Mouse (Mus musculus): ENCODE data around the gene Prrt4. TPM values are rescaled to one million over a fixed set of nuclear protein-coding genes. Genes with fewer than 3 reads are reported as not detected.

The Prrt4 gene
- total and polyA plus RNA-seq, 2 experiments: 0.02 TPM; not detected in 1

GRCm38 (mm10) chr6:29208178-29208577, 28.8 kb upstream of the Prrt4 start:
- TF ChIP-seq POLR2A (IDR thresholded peaks at IDR 0.05; ENCODE audit: extremely low read depth, insufficient read depth, low read length) (no peak), CTCF (IDR thresholded peaks at IDR 0.05; ENCODE audit: low read depth, low read length) (no peak)
- H3K27ac ChIP-seq (replicated peaks; ENCODE audit: insufficient read depth, low read depth, low read length): no peak overlapping the region

DNA sequence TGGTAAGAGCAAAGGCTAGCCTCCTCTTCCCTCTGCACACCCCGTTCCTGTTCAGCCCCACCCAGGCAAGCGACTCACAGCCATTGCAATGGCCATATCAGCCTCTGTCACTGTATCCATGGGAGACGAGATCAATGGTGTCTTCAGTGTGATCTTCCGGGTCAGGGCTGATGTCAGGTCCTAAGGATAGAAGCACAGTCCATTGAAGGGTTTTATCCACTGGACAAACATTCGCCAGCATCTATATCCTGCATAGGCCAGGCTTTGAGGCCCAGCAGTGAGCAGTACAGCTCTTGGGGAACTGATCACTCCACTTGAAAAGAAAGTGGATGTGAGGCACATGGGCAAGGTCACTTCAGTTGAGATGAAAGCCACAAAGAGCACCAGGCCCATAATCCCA, 27.6 kb upstream of the Prrt4 start:
- WGBS: 86% methylated on average over 5 of the region's 5 CpGs
- no peak for DNase-seq (ENCODE audit: extremely low read depth, low read depth, low spot score)
- H3K4me1 ChIP-seq (ENCODE audit: control insufficient read depth, insufficient read depth, low read length): peaks cover 2% of the 10 kb centered on the region; the same call in 1 of the 2 replicates
- H3K4me3 ChIP-seq (ENCODE audit: insufficient read depth, low read depth, low read length): no peak overlapping the region
- H3K36me3 ChIP-seq (ENCODE audit: control insufficient read depth, insufficient read depth, low read length): no peaks in the 10 kb centered on the region
- TF ChIP-seq CTCF (IDR thresholded peaks at IDR 0.05; ENCODE audit: low read depth, low read length): no peak
- no peak for TF ChIP-seq POLR2A (IDR thresholded peaks at IDR 0.05; ENCODE audit: extremely low read depth, insufficient read depth, low read length)
- no peak overlapping the region for H3K9ac ChIP-seq (ENCODE audit: low read depth, low read length)
- H3K27me3 ChIP-seq (ENCODE audit: control insufficient read depth, insufficient read depth, low read length): no peaks in the 10 kb centered on the region
- no peaks in the 10 kb centered on the region for H3K79me2 ChIP-seq (ENCODE audit: control insufficient read depth, insufficient read depth, low read length)
- H3K27ac ChIP-seq (replicated peaks; ENCODE audit: insufficient read depth, low read depth, low read length): no peak overlapping the region

More at GRCm38 (mm10) chr6:29208178-29208577, 28.8 kb upstream of the Prrt4 start:
- no peak overlapping the region for H3K4me3 ChIP-seq (ENCODE audit: insufficient read depth, low read depth, low read length)
- H3K36me3 ChIP-seq (ENCODE audit: control insufficient read depth, insufficient read depth, low read length): no peaks in the 10 kb centered on the region
- H3K4me1 ChIP-seq (ENCODE audit: control insufficient read depth, insufficient read depth, low read length): peaks cover 4% of the 10 kb centered on the region; the same call in 1 of the 2 replicates
- no peaks in the 10 kb centered on the region for H3K27me3 ChIP-seq (ENCODE audit: control insufficient read depth, insufficient read depth, low read length)
- WGBS: 80% methylated on average over 5 of the region's 5 CpGs
- H3K9ac ChIP-seq (ENCODE audit: low read depth, low read length): no peak overlapping the region
- DNase-seq (ENCODE audit: extremely low read depth, low read depth, low spot score): no peak
- no peaks in the 10 kb centered on the region for H3K79me2 ChIP-seq (ENCODE audit: control insufficient read depth, insufficient read depth, low read length)

DNA sequence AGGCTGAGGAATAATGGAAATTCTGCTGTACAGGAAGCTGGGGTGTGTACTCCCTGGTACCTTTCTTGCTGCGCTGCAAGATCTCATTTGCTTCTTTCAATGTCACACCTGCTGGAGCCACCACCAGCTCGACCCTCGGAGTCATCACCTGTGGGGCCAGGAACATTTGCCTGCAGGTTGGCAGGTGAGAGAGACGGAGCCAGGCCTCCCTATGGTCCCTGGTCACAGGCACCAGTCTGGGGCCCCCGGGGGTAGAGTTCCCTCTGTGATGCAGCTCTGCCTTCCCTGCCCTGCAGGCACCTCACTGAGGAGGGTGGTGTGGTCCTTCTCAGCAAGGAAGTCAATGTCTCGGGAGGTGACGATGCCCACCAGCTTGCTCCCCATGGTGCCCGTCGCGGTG, 26.6 kb upstream of the Prrt4 start:
- no peak for DNase-seq (ENCODE audit: extremely low read depth, low read depth, low spot score)
- TF ChIP-seq POLR2A (IDR thresholded peaks at IDR 0.05; ENCODE audit: extremely low read depth, insufficient read depth, low read length): no peak
- TF ChIP-seq CTCF (IDR thresholded peaks at IDR 0.05; ENCODE audit: low read depth, low read length): no peak
- Histone ChIP-seq H3K4me3 (ENCODE audit: insufficient read depth, low read depth, low read length) (no peak overlapping the region), H3K9ac (ENCODE audit: low read depth, low read length) (no peak overlapping the region), H3K27me3 (ENCODE audit: control insufficient read depth, insufficient read depth, low read length) (no peaks in the 10 kb centered on the region), H3K27ac (replicated peaks; ENCODE audit: insufficient read depth, low read depth, low read length) (no peak overlapping the region), H3K4me1 (ENCODE audit: control insufficient read depth, insufficient read depth, low read length) (no peaks in the 10 kb centered on the region), H3K36me3 (ENCODE audit: control insufficient read depth, insufficient read depth, low read length) (no peaks in the 10 kb centered on the region), H3K79me2 (ENCODE audit: control insufficient read depth, insufficient read depth, low read length) (no peaks in the 10 kb centered on the region)
- WGBS: 95% methylated on average over 10 of the region's 10 CpGs

DNA sequence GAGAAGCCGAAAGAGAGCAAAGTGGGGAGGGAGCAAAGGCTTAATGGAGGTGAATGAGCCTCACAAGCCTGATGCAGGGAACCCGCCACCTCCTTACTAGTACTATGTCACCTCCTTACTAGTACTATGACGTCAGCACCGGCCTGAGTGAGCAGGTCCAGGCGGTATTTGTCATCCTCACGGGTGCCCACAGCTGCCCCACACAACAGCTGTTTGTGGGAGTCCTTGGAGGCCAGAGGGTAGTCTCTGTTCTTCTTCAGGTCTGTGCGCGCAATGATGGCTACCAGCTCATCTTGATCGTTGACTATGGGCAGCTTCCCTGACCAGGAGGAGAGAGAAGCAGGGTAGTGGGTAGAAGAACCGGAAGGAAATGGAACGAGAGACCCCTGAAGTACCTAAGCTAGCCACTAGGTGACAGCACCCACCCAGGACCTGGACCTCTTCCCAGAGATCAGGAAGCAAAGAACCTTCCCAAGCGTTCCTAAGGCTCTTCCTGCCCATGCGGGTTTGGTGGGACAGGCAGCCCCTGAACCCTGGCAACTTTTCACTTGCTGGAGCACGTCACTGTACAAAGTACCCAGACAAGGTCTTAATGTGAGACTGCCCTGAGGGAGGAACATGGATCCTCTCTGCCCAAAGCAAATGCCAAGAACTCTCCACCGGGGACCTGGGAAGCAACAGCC, 25.7 kb upstream of the Prrt4 start:
- H3K27me3 ChIP-seq (ENCODE audit: control insufficient read depth, insufficient read depth, low read length): no peaks in the 10 kb centered on the region
- H3K36me3 ChIP-seq (ENCODE audit: control insufficient read depth, insufficient read depth, low read length): no peaks in the 10 kb centered on the region
- H3K79me2 ChIP-seq (ENCODE audit: control insufficient read depth, insufficient read depth, low read length): no peaks in the 10 kb centered on the region
- no peak overlapping the region for H3K27ac ChIP-seq (replicated peaks; ENCODE audit: insufficient read depth, low read depth, low read length)
- WGBS: 52% methylated on average over 15 of the region's 15 CpGs
- H3K4me1 ChIP-seq (ENCODE audit: control insufficient read depth, insufficient read depth, low read length): no peaks in the 10 kb centered on the region
- DNase-seq (ENCODE audit: extremely low read depth, low read depth, low spot score): no peak
- H3K9ac ChIP-seq (ENCODE audit: low read depth, low read length): 0 out of 2 replicates have a peak overlapping the region, but pooled peaks have one; percentile 6
- peak; percentile 84 for TF ChIP-seq CTCF (IDR thresholded peaks at IDR 0.05; ENCODE audit: low read depth, low read length)
- TF ChIP-seq POLR2A (IDR thresholded peaks at IDR 0.05; ENCODE audit: extremely low read depth, insufficient read depth, low read length): no peak
- H3K4me3 ChIP-seq (ENCODE audit: insufficient read depth, low read depth, low read length): no peak overlapping the region

GRCm38 (mm10) chr6:29203861-29204585, 24.6 kb upstream of the Prrt4 start:
- Histone ChIP-seq H3K36me3 (ENCODE audit: control insufficient read depth, insufficient read depth, low read length) (no peaks in the 10 kb centered on the region), H3K27ac (replicated peaks; ENCODE audit: insufficient read depth, low read depth, low read length) (no peak overlapping the region), H3K4me3 (ENCODE audit: insufficient read depth, low read depth, low read length) (no peak overlapping the region), H3K9ac (ENCODE audit: low read depth, low read length) (no peak overlapping the region), H3K79me2 (ENCODE audit: control insufficient read depth, insufficient read depth, low read length) (no peaks in the 10 kb centered on the region), H3K4me1 (ENCODE audit: control insufficient read depth, insufficient read depth, low read length) (no peaks in the 10 kb centered on the region), H3K27me3 (ENCODE audit: control insufficient read depth, insufficient read depth, low read length) (no peaks in the 10 kb centered on the region)
- no peak for TF ChIP-seq CTCF (IDR thresholded peaks at IDR 0.05; ENCODE audit: low read depth, low read length)
- no peak for TF ChIP-seq POLR2A (IDR thresholded peaks at IDR 0.05; ENCODE audit: extremely low read depth, insufficient read depth, low read length)
- WGBS: 83% methylated on average over 6 of the region's 6 CpGs
- no peak for DNase-seq (ENCODE audit: extremely low read depth, low read depth, low spot score)

DNA sequence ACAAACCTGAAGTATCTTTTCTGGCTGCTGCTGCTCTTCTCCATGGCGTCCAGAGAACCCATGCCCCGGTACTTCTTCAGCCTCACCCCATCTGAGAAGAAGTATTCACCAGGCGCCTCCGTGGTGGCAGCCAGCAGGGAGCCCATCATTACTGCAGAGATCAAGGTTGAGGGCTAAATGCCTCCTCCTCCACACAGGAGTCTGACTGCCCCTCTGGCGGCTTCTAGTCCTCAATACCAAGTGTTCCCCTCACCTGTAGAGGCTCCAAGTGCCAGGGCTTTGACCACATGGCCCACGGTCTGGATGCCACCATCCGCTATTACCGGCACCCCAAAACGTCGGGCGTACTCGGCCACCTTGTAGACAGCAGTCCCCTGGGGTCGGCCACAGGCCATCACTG, 23.7 kb upstream of the Prrt4 start:
- Histone ChIP-seq H3K36me3 (ENCODE audit: control insufficient read depth, insufficient read depth, low read length) (no peaks in the 10 kb centered on the region), H3K9ac (ENCODE audit: low read depth, low read length) (no peak overlapping the region), H3K4me3 (ENCODE audit: insufficient read depth, low read depth, low read length) (no peak overlapping the region), H3K4me1 (ENCODE audit: control insufficient read depth, insufficient read depth, low read length) (no peaks in the 10 kb centered on the region), H3K27ac (replicated peaks; ENCODE audit: insufficient read depth, low read depth, low read length) (no peak overlapping the region), H3K79me2 (ENCODE audit: control insufficient read depth, insufficient read depth, low read length) (no peaks in the 10 kb centered on the region), H3K27me3 (ENCODE audit: control insufficient read depth, insufficient read depth, low read length) (no peaks in the 10 kb centered on the region)
- TF ChIP-seq CTCF (IDR thresholded peaks at IDR 0.05; ENCODE audit: low read depth, low read length): no peak
- TF ChIP-seq POLR2A (IDR thresholded peaks at IDR 0.05; ENCODE audit: extremely low read depth, insufficient read depth, low read length): no peak
- DNase-seq (ENCODE audit: extremely low read depth, low read depth, low spot score): no peak
- 92% methylated on average over 13 of the region's 13 CpGs for WGBS

All from liver, adult 2 months (tissue).